Mouse (Mus musculus): ENCODE data around the gene Ankrd13a.

DNA sequence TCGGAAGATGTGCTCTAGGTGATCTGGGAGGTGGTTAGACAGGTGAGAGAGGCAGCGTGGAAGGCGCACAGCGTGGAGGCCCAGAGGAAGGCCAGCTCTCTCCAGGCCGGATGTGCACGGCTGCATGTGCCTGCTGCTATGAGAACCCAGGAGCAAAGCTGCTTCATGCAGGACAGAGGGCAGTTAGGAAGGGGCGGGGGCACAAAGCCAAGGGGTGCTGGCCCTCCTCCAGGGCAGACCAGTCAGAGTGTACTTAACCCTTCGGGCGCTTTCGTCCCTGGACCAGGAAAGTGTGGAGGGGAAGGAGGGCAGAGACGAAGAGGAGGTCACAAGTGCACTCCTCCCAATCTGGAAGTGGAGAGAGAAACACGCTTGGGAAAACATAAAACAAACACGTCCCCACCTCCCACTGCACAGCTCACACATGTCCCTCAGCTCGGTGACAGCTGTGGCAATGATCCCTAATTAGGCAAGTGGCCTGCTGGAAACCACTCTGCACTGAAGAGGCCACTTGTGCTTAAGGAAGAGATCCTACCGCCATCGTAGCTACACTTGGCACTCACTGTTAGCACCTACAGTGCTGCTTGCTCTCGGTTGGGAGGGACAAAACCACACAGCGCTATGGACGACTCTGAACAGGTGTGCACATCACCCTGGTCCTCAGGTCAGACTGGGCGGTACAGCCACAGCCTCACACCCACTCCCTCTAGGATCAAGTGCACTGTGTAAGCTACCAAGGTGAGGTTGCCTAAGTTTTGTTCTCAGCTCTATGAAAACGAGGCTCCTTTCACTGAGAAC, 37.2 kb upstream of the Ankrd13a start:
- TF ChIP-seq CTCF (IDR thresholded peaks at IDR 0.05; ENCODE audit: borderline replicate concordance, control insufficient read depth, extremely low read depth, insufficient read depth, low read length, poor library complexity) = no peak
- TF ChIP-seq POLR2A (IDR thresholded peaks at IDR 0.05; ENCODE audit: control insufficient read depth, extremely low read depth, insufficient read depth, low read length, poor library complexity) = no peak

All from thymus, adult 2 months (tissue).